Mouse (Mus musculus) C2C12 (cell line): ENCODE data around the gene Asxl1. TPM values are rescaled to one million over a fixed set of nuclear protein-coding genes. Genes with fewer than 3 reads are reported as not detected.

Experiments used
- H3K27me3 ChIP-seq: one replicate; pipeline ENCODE4 v1.6.1; 2011; ENCODE audit not compliant: control insufficient read depth, insufficient read depth, insufficient read length
- H3K36me3 ChIP-seq: one replicate; pipeline ENCODE4 v1.6.1; 2011; ENCODE audit not compliant: control insufficient read depth, insufficient read depth
- H3K4me3 ChIP-seq: one replicate; pipeline ENCODE4 v1.5.1; 2011; ENCODE audit warnings: mild to moderate bottlenecking, control low read depth; ENCODE audit not compliant: poor library complexity, insufficient read depth, severe bottlenecking
- H3K79me2 ChIP-seq: one replicate; pipeline ENCODE4 v1.6.1; 2011; ENCODE audit not compliant: control insufficient read depth, insufficient read depth
- H3K79me3 ChIP-seq: one replicate; pipeline ENCODE4 v1.6.1; 2011; ENCODE audit warnings: low read depth, control low read depth
- H3ac ChIP-seq: one replicate; pipeline ENCODE3; 2011; ENCODE audit warnings: low read depth; ENCODE audit not compliant: control insufficient read depth, insufficient read length
- CEBPB ChIP-seq: IDR thresholded peaks from one replicate; pipeline ENCODE4 v1.6.1; 2011; ENCODE audit warnings: low read depth, mild to moderate bottlenecking, control low read depth, moderate library complexity
- CTCF ChIP-seq: IDR thresholded peaks from one replicate; pipeline ENCODE4 v1.5.1; 2011; ENCODE audit not compliant: control insufficient read depth, insufficient read depth, insufficient read length
- FOSL1 ChIP-seq: IDR thresholded peaks from one replicate; pipeline ENCODE4 v1.8.0; 2011; ENCODE audit warnings: mild to moderate bottlenecking, low read length; ENCODE audit not compliant: poor library complexity, insufficient read depth, severe bottlenecking
- MAX ChIP-seq: IDR thresholded peaks from one replicate; pipeline ENCODE4 v1.6.1; 2011; ENCODE audit warnings: mild to moderate bottlenecking, control low read depth
- MYOD1 ChIP-seq: IDR thresholded peaks from one replicate; pipeline ENCODE4 v1.6.1; 2011; ENCODE audit warnings: low read depth; ENCODE audit not compliant: control insufficient read depth, insufficient read length
- MYOG ChIP-seq: IDR thresholded peaks from one replicate; pipeline ENCODE4 v1.6.1; 2011; ENCODE audit not compliant: control insufficient read depth, insufficient read length; ENCODE audit errors: extremely low read depth
- USF1 ChIP-seq: IDR thresholded peaks from one replicate; pipeline ENCODE4 v1.6.1; 2011; ENCODE audit warnings: low read depth, mild to moderate bottlenecking, control low read depth, moderate library complexity
- polyA plus RNA-seq: library from polyadenylated mRNA; unstranded; fragments of >200 nt; fragmentation: generic; extraction: Trizol; gene quantifications from one replicate; pipeline ENCODE4 v1.2.1, GENCODE M21; 2012; ENCODE audit warnings: missing spikeins

Asxl1 gene
- polyA plus RNA-seq, 1 experiment = 15.2 TPM

DNA sequence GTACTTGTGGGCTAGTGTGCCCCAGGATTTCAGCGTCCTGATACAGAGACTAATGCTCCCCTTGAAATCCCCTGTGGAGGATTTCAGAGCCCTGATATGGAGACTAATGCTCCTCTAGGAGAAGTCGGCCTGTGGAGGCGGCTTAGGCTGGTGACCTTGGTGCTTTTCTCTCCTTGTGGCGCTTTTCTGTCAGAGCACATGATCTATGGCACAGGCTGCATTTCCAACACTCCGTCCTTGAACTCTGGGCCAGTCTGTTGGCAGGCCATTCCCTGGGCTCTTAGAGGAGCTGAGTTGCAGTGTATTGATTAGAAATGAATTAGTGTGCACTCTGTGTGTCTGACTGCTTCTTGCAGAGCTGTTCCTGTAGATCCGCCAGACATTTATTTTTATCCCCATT, 40.4 kb upstream of the Asxl1 start:
- Histone ChIP-seq H3ac (no peak overlapping the region), H3K36me3 (no peaks in the 10 kb centered on the region), H3K79me3 (peaks cover 6% of the 10 kb centered on the region), H3K27me3 (no peaks in the 10 kb centered on the region), H3K79me2 (peaks cover 4% of the 10 kb centered on the region), H3K4me3 (no peak overlapping the region)
- TF ChIP-seq USF1 (no peak), MAX (no peak), MYOD1 (no peak), CEBPB (no peak), CTCF (no peak), MYOG (no peak), FOSL1 (no peak)

- Histone ChIP-seq H3K79me2 (peaks cover 5% of the 10 kb centered on the region), H3ac (no peak overlapping the region), H3K36me3 (peaks cover 4% of the 10 kb centered on the region), H3K79me3 (peaks cover 5% of the 10 kb centered on the region), H3K4me3 (no peak overlapping the region), H3K27me3 (no peaks in the 10 kb centered on the region)
- no peak for TF ChIP-seq CEBPB
- TF ChIP-seq USF1 = no peak
- no peak for TF ChIP-seq MYOG
- no peak for TF ChIP-seq MAX
- no peak for TF ChIP-seq FOSL1
- no peak for TF ChIP-seq CTCF
- no peak for TF ChIP-seq MYOD1
Measured at GRCm38 (mm10) chr2:153308586-153308985, 37.0 kb upstream of the Asxl1 start.

DNA sequence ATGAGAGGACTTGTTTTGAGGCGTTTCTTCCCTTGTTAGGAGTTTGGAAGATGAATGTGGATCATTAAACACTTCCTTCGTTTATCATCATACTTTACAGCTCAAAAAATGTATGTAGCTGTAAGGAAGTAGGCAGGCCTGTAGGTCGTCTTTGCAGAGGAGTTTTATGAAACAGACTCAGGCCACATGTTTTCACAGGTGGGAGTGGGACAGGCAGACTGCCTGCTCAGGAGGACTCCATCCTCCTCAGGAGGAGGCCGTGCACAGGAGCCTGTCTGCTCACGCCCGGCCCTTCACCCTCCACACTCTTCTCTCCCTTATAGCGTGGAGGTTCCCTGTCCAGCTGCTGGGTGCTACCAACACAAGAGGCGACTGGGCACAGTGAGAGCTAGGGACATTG, 36.5 kb upstream of the Asxl1 start:
- Histone ChIP-seq H3K79me2 (peaks cover 5% of the 10 kb centered on the region), H3K79me3 (peaks cover 3% of the 10 kb centered on the region), H3K27me3 (no peaks in the 10 kb centered on the region), H3ac (no peak overlapping the region), H3K36me3 (peaks cover 4% of the 10 kb centered on the region), H3K4me3 (no peak overlapping the region)
- no peak for TF ChIP-seq USF1
- TF ChIP-seq FOSL1 = no peak
- no peak for TF ChIP-seq MYOD1
- no peak for TF ChIP-seq CTCF
- no peak for TF ChIP-seq CEBPB
- TF ChIP-seq MYOG = no peak
- no peak for TF ChIP-seq MAX

GRCm38 (mm10) chr2:153310228-153310627, 35.4 kb upstream of the Asxl1 start:
- Histone ChIP-seq H3ac (no peak overlapping the region), H3K79me3 (peaks cover 3% of the 10 kb centered on the region), H3K27me3 (no peaks in the 10 kb centered on the region), H3K4me3 (no peak overlapping the region), H3K36me3 (peaks cover 4% of the 10 kb centered on the region), H3K79me2 (peaks cover 5% of the 10 kb centered on the region)
- peak; percentile 60 for TF ChIP-seq MAX
- TF ChIP-seq MYOG = no peak
- TF ChIP-seq MYOD1 = no peak
- TF ChIP-seq USF1 = peak; percentile 37
- TF ChIP-seq CEBPB = no peak

DNA sequence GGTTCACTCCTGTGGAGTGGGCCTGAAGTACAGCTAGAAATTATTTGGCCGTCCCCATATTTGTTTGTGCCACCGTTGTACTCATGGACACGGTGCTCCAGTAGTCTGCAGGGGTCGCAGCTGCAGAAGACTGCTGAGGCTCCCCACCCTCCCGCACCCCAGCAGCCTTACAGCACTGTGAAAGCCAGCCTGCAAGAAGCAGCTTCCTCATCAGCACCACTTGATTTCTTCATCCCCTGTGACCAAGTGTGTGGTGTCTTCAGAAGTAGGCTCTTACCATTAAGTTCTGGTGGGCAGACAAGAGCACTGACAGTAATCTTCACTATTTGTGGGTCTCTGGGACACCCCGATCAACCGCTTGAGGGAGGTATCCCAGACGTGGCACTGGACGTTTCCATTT, 32.7 kb upstream of the Asxl1 start:
- H3K27me3 ChIP-seq = no peaks in the 10 kb centered on the region
- TF ChIP-seq MYOD1 (no peak), CTCF (no peak), FOSL1 (no peak), USF1 (no peak), CEBPB (no peak), MYOG (no peak), MAX (no peak)
- H3K36me3 ChIP-seq = peaks cover 13% of the 10 kb centered on the region
- H3K79me2 ChIP-seq = peaks cover 5% of the 10 kb centered on the region
- H3ac ChIP-seq = no peak overlapping the region
- no peak overlapping the region for H3K4me3 ChIP-seq
- peaks cover 3% of the 10 kb centered on the region for H3K79me3 ChIP-seq

GRCm38 (mm10) chr2:153318408-153318807, 27.2 kb upstream of the Asxl1 start:
- TF ChIP-seq FOSL1 (no peak), MYOG (no peak), CTCF (no peak), MYOD1 (no peak), CEBPB (no peak)
- peaks cover 43% of the 10 kb centered on the region for H3K36me3 ChIP-seq
- H3K79me3 ChIP-seq = no peaks in the 10 kb centered on the region
- H3K79me2 ChIP-seq = no peaks in the 10 kb centered on the region
- no peaks in the 10 kb centered on the region for H3K27me3 ChIP-seq
- H3K4me3 ChIP-seq = no peak overlapping the region
- H3ac ChIP-seq = no peak overlapping the region
